Mouse (Mus musculus) skeletal muscle tissue, adult 2 months (tissue): Measurements from ENCODE around the gene Dip2a.

Source experiments
- DNase-seq: peaks from one replicate; pipeline ENCODE4 v3.0.0-alpha.2; 2012; ENCODE audit warnings: low read depth, low spot score

The Dip2a gene

GRCm38 (mm10) chr10:76306738-76307137, 38.4 kb downstream of the Dip2a start:
- DNase-seq, result no peak

DNA sequence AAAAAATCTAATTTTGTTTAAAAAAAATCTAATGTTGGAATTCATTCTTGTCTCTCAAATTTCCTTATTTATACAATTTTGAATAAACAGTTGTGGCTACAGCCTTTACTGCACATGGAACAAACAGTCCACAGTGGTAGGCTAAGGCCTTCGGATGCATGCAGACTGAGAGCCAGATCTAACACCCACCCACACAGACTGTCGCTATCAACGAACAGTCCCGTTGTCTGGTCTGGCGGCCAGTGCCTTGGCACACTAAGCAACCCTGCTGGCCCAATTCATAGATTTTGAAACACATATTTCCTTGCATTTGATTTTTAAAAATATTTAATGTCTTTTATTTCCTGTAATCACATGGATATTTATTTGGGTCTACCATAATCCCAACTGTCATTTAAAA, 45.0 kb downstream of the Dip2a start:
- no peak for DNase-seq

GRCm38 (mm10) chr10:76293222-76293621, 51.9 kb downstream of the Dip2a start:
- DNase-seq, result no peak

GRCm38 (mm10) chr10:76289936-76290671, 55.0 kb downstream of the Dip2a start:
- no peak for DNase-seq

GRCm38 (mm10) chr10:76289052-76289451, 56.0 kb downstream of the Dip2a start:
- DNase-seq, result no peak

- no peak for DNase-seq
Measured at GRCm38 (mm10) chr10:76288268-76288993, 56.7 kb downstream of the Dip2a start.

DNA sequence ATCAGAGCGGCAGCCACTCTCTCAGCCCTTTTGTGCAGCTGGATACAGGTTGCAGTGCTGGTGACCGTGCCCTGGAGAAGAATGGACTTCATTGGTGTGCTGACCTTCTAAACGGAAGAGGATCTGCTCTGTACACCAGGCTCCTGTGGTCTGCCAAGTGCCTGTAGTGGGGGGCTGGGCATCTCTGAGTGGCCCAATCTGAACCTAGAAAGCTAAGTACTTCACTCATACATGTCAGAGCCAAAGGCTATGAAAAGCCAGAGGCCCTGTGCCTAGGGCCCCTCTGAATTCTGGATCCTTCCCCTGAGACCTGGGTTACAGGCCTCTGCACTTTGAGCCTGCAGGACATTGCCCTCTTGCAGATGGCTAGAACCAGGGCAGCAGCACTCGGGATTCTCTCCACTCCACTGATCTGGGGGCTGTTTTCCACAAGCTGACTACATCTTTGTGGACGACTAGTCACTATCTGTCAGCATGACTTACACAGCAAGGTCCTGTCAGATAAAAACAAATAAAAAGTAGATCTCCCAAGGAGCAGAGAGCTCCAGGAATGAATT, 66.5 kb downstream of the Dip2a start:
- DNase-seq, result no peak

DNA sequence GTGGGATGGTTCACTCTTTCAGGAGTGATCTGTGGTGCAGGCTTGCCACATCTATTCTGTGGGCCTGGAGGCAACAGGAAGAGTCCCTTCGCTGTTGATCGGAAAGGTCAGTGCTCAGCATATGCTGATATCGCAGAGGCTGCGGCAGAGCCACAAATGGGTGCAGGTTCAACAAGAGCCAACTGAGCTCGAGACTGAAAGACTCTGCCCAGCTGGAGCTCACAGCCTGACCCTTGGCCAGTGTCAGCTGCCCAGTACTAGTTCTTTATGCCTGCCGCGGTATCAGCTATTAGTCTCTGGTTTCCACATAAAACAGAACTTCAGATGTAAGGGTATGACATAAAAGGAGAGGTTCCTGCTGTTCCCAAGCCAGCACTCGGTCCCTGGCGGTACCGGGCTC, 69.8 kb downstream of the Dip2a start:
- DNase-seq, result no peak

GRCm38 (mm10) chr10:76271238-76271637, 73.9 kb downstream of the Dip2a start:
- no peak for DNase-seq

DNA sequence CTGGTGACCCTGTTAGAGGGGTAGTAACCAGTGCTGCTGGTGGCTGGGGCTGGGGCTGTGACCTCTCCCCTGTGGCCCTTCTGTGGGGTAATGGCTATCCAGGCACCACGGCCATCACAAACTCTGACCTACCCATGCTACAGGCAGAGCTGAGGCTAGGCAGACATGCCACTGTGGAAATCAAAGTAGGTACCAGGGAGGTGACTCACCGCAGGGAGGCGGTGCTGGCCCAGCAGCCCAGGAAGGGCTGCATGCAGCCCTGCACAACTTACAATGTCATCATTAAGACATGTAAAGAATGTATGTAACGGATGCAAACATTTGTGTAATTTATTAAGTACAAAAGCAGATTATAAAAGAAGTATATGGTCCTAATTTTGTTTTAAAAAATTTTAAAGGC, 82.7 kb downstream of the Dip2a start:
- no peak for DNase-seq

GRCm38 (mm10) chr10:76261447-76261846, 83.6 kb downstream of the Dip2a start:
- DNase-seq, result no peak

DNA sequence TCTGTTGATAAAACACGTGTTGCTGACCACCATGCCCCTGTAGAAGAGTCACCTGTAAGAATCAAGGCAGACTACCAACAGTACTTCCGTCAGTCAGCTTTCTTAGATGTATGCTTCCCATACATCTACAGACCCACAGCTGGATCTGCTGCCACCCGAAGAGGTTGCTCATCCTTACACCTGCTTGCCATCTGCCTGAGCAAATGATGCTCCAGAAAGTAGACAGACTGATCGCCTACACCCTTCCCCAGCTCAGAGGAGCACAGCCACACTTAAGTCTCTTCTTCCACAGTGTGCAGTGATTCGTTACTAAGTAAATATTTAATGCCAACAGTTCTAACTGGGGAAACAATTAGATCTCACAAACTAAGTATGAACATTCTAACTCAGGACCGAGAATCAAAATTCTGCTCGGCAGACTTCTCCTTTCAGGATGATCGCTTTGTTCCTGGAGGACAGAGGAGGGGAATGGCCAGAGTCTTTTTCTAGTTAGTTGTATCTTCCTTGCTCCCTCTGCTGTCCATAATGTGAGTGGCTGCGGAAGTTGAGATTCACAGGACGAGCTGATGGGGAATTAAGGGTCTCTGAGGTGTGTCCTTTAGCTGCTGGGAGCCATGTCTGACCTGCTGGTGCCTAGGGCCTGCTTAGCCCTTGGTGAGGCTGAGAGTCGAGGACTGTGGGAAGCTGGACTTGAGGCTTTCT, 84.6 kb downstream of the Dip2a start:
- no peak for DNase-seq

GRCm38 (mm10) chr10:76259566-76260232, 85.4 kb downstream of the Dip2a start:
- DNase-seq, result no peak

GRCm38 (mm10) chr10:76257719-76258390, 87.2 kb downstream of the Dip2a start:
- peak; percentile 62 for DNase-seq

DNA sequence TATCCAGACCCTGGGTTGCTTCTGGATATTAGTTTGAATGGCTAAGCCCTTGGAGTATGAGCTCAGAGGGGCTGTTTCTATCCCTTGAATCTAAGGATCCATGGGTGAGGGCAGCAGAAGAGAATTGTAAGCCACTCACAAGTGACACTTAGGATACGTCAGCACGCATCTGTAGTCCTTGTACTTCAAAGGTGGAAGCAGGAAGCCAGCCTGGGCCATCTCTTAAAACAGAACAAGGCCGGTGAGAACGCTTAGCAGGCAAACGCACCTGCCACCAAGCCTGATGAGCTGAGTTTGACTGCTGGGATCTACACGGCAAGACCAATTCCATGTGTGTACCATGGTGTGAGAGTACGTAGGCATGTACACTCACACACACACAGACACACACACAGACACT, 87.9 kb downstream of the Dip2a start:
- no peak for DNase-seq

- DNase-seq, result no peak
Measured at GRCm38 (mm10) chr10:76255617-76256016, 89.5 kb downstream of the Dip2a start.

DNA sequence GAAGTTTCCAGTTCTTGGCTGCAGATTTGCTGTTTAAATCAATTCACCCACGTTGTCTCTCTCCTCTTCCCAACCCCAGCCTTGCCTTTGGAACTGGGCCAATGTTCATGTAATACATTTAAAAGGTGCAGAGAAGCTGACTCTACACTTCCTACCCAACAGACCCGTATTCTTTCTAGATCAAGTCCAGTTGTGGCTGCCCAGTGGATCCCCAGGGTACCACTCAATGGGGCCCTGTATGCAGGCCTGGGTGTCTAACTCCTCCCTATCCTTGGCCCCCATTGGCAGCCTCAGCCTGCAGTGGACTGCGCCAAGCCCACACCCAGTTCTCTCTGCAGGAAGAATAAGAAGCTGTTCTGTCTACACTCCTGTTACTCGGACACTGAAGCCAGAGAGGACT, 91.6 kb downstream of the Dip2a start, which contains the start of gene S100b:
S100b (plus strand) TSS at position 318 of the 400 bp plus-strand sequence.
- peak; percentile 10 for DNase-seq

- DNase-seq, result no peak
Measured at GRCm38 (mm10) chr10:76253079-76253478, 92.0 kb downstream of the Dip2a start.

DNA sequence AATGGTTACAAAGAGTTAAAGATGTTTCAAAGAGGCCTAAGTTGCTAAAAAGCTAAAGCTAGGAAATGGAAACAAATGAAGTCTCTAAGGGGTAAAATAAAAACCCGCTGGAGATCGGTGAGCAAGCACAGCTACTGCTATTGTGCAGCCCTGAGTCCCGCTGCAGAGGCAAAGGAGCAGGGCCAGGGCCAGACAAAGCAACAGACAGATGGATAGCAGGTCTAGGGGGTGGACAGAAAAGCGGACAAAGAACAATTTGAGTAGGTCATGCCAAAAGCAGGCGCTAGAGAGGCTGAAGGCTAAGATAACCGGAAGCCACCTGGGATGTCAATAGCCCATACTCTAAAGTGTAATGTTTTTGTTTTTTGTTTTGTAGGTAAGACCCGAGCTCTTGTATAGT, 94.2 kb downstream of the Dip2a start:
- DNase-seq, result no peak

- no peak for DNase-seq
Measured at GRCm38 (mm10) chr10:76248647-76248968, 96.5 kb downstream of the Dip2a start.

- DNase-seq, result no peak
Measured at GRCm38 (mm10) chr10:76247960-76248646, 97.0 kb downstream of the Dip2a start.
